In genomic region chr6:128836955-128837334, GRCm38 (mm10) we compare ENCODE assay signal across 10 mouse cellular contexts. TPM values are rescaled to one million over a fixed set of nuclear protein-coding genes. Genes with fewer than 3 reads are reported as not detected.
A peak's percentile ranks its signal among the peaks of the same experiment; 100 is the strongest.
DNase-seq lines count a peak whose midpoint lies in the region; ATAC-seq and TF ChIP-seq lines count a peak whose summit lies in the region.
"Had no signal": no experiment of that assay in that cellular context is flagged by ENCODE, and none has a peak within 500 bp of the region (broad histone marks: within the 10 kb centered on the region; RNA-seq: fewer than 3 reads in every experiment).

No protein-coding gene starts in this region.

- no peaks in the 10 kb centered on the region for H3K27me3 ChIP-seq in kidney, postnatal 0 days (ENCODE audit: insufficient read depth, low read length)
- no peaks in the 10 kb centered on the region for H3K27me3 ChIP-seq in embryonic facial prominence, embryonic 14.5 days (replicated peaks; ENCODE audit: control insufficient read depth, insufficient read depth, low read length)
- no peaks in the 10 kb centered on the region for H3K27me3 ChIP-seq in hindbrain, embryonic 13.5 days
- no peaks in the 10 kb centered on the region for H3K27me3 ChIP-seq in midbrain, embryonic 14.5 days (ENCODE audit: control insufficient read depth, insufficient read depth, low read length)

- DNase-seq in kidney, postnatal 0 days (ENCODE audit: low spot score), result no peak
- DNase-seq in kidney, postnatal 10 days, result no peak
- DNase-seq in embryonic facial prominence, embryonic 14.5 days (ENCODE audit: low spot score), result no peak
- no peak for DNase-seq in midbrain, embryonic 14.5 days
- DNase-seq in right cerebral cortex, adult 2 months (ENCODE audit: low spot score in 2 of 2), result no peak
- no peak for DNase-seq in kidney, postnatal 25 days

- H3K4me2 ChIP-seq in kidney, postnatal 0 days (ENCODE audit: low read length), result peak overlapping the region; percentile 62; the same call in 1 of the 2 replicates
- peak overlapping the region; percentile 62 for H3K4me2 ChIP-seq in embryonic facial prominence, embryonic 14.5 days (ENCODE audit: low read depth, low read length)
- H3K4me2 ChIP-seq in hindbrain, embryonic 13.5 days, result peak overlapping the region; percentile 68
- peak overlapping the region; percentile 67 for H3K4me2 ChIP-seq in midbrain, embryonic 14.5 days (ENCODE audit: low read length)

- no peak overlapping the region for H3K4me3 ChIP-seq in kidney, postnatal 0 days (replicated peaks; ENCODE audit: low read depth, low read length)
- H3K4me3 ChIP-seq in embryonic facial prominence, embryonic 14.5 days (ENCODE audit: low read depth, low read length), result peak overlapping the region; percentile 86
- H3K4me3 ChIP-seq in hindbrain, embryonic 13.5 days, result peak overlapping the region; percentile 67
- H3K4me3 ChIP-seq in midbrain, embryonic 14.5 days (replicated peaks; ENCODE audit: low read depth, low read length), result peak overlapping the region; percentile 80

- no peaks in the 10 kb centered on the region for H3K36me3 ChIP-seq in kidney, postnatal 0 days (ENCODE audit: insufficient read depth, low read length)
- H3K36me3 ChIP-seq in embryonic facial prominence, embryonic 14.5 days (ENCODE audit: control insufficient read depth, insufficient read depth, low read length), result no peaks in the 10 kb centered on the region
- H3K36me3 ChIP-seq in hindbrain, embryonic 13.5 days, result no peaks in the 10 kb centered on the region
- no peaks in the 10 kb centered on the region for H3K36me3 ChIP-seq in midbrain, embryonic 14.5 days (ENCODE audit: control insufficient read depth, insufficient read depth, low read length)

- no peaks in the 10 kb centered on the region for H3K4me1 ChIP-seq in kidney, postnatal 0 days (replicated peaks; ENCODE audit: insufficient read depth, low read length)
- peaks cover 7% of the 10 kb centered on the region; the same call in 1 of the 2 replicates for H3K4me1 ChIP-seq in embryonic facial prominence, embryonic 14.5 days (ENCODE audit: control insufficient read depth, insufficient read depth, low read length)
- H3K4me1 ChIP-seq in hindbrain, embryonic 13.5 days (replicated peaks), result peaks cover 23% of the 10 kb centered on the region
- H3K4me1 ChIP-seq in midbrain, embryonic 14.5 days (ENCODE audit: control insufficient read depth, insufficient read depth, low read length), result peaks cover 4% of the 10 kb centered on the region; the same call in 1 of the 2 replicates

- WGBS in kidney, postnatal 0 days, result 89% methylated on average over 6 of the region's 6 CpGs
- 82% methylated on average over 6 of the region's 6 CpGs for WGBS in embryonic facial prominence, embryonic 14.5 days
- WGBS in hindbrain, embryonic 13.5 days, result 90% methylated on average over 6 of the region's 6 CpGs
- 89% methylated on average over 6 of the region's 6 CpGs for WGBS in midbrain, embryonic 14.5 days

- TF ChIP-seq CTCF in kidney, postnatal 0 days (IDR thresholded peaks at IDR 0.05; ENCODE audit: low read depth), result no peak

- peak overlapping the region; percentile 97; the same call in 1 of the 2 replicates for H3K27ac ChIP-seq in kidney, postnatal 0 days
- H3K27ac ChIP-seq in embryonic facial prominence, embryonic 14.5 days (replicated peaks; ENCODE audit: low read depth, low read length), result peak overlapping the region; percentile 98; the same call in 1 of the 2 replicates
- H3K27ac ChIP-seq in hindbrain, embryonic 13.5 days, result peak overlapping the region; percentile 88
- peak overlapping the region; percentile 75 for H3K27ac ChIP-seq in midbrain, embryonic 14.5 days (replicated peaks; ENCODE audit: low read depth, low read length)

- no peak for ATAC-seq in kidney, postnatal 0 days (replicated peaks; ENCODE audit: low FRiP score, low read depth)
- ATAC-seq in embryonic facial prominence, embryonic 14.5 days (ENCODE audit: low read depth), result no peak
- ATAC-seq in hindbrain, embryonic 13.5 days (ENCODE audit: low FRiP score), result no peak
- no peak for ATAC-seq in midbrain, embryonic 14.5 days (ENCODE audit: low FRiP score, low TSS enrichment)
- no peak for ATAC-seq in megakaryocyte progenitor cell, adult 5-6 weeks (replicated peaks; ENCODE audit: poor library complexity)

- H3K9ac ChIP-seq in kidney, postnatal 0 days (ENCODE audit: low read depth, low read length), result no peak overlapping the region; the same call in 1 of the 2 replicates
- H3K9ac ChIP-seq in embryonic facial prominence, embryonic 14.5 days (ENCODE audit: low read depth, low read length), result peak overlapping the region; percentile 94; the same call in 1 of the 2 replicates
- peak overlapping the region; percentile 70; the same call in 1 of the 2 replicates for H3K9ac ChIP-seq in hindbrain, embryonic 13.5 days
- H3K9ac ChIP-seq in midbrain, embryonic 14.5 days (replicated peaks; ENCODE audit: low read length), result no peak overlapping the region

- no peaks in the 10 kb centered on the region for H3K9me3 ChIP-seq in kidney, postnatal 0 days (replicated peaks; ENCODE audit: low read length)
- H3K9me3 ChIP-seq in embryonic facial prominence, embryonic 14.5 days (ENCODE audit: control insufficient read depth, low read length), result no peaks in the 10 kb centered on the region
- no peaks in the 10 kb centered on the region for H3K9me3 ChIP-seq in hindbrain, embryonic 13.5 days
- no peaks in the 10 kb centered on the region for H3K9me3 ChIP-seq in midbrain, embryonic 14.5 days (ENCODE audit: control insufficient read depth, low read length)

RNA-seq across cellular contexts. Expression of gene Klrb1b, which starts 10.8 kb away (rescaled TPM):
- not detected in 2 replicates for polyA plus RNA-seq in kidney, postnatal 0 days (2015; fragmentation: Nextera tagmentation; extraction: Ambion mirVana)
- polyA plus RNA-seq in embryonic facial prominence, embryonic 14.5 days (2014; fragmentation: Nextera tagmentation; extraction: Ambion mirVana), result 0.39 TPM in 1 of 2 replicates, not detected in the other
- 0.08 TPM in 1 of 2 replicates, not detected in the other for polyA plus RNA-seq in hindbrain, embryonic 13.5 days (2015; fragmentation: Nextera tagmentation; extraction: Ambion mirVana)
- 0.09 and 0.14 TPM in 2 replicates for polyA plus RNA-seq in midbrain, embryonic 14.5 days (2014; fragmentation: Nextera tagmentation; extraction: Ambion mirVana)
- total RNA-seq in megakaryocyte progenitor cell, adult 5-6 weeks (2015), result 0.32 and 1.4 TPM in 2 replicates
- not detected in 2 replicates for total RNA-seq in megakaryocyte progenitor cell, adult 5-6 weeks (2017)
- total RNA-seq: granulocyte monocyte progenitor cell, adult 5-6 weeks had no signal
- polyA plus RNA-seq: cerebellum, adult 2 months had no signal

RNA-seq across cellular contexts. Expression of gene Gm44511, which starts 10.8 kb away (rescaled TPM):
- polyA plus RNA-seq in kidney, postnatal 0 days (2015; fragmentation: Nextera tagmentation; extraction: Ambion mirVana), result not detected in 2 replicates
- polyA plus RNA-seq in embryonic facial prominence, embryonic 14.5 days (2014; fragmentation: Nextera tagmentation; extraction: Ambion mirVana), result 0.42 TPM in 1 of 2 replicates, not detected in the other
- polyA plus RNA-seq in hindbrain, embryonic 13.5 days (2015; fragmentation: Nextera tagmentation; extraction: Ambion mirVana), result not detected in 2 replicates
- not detected in 2 replicates for polyA plus RNA-seq in midbrain, embryonic 14.5 days (2014; fragmentation: Nextera tagmentation; extraction: Ambion mirVana)
- total RNA-seq in megakaryocyte progenitor cell, adult 5-6 weeks (2015), result not detected in 2 replicates
- not detected in 2 replicates for total RNA-seq in megakaryocyte progenitor cell, adult 5-6 weeks (2017)
- total RNA-seq: granulocyte monocyte progenitor cell, adult 5-6 weeks had no signal
- polyA plus RNA-seq: cerebellum, adult 2 months had no signal

RNA-seq across cellular contexts. Expression of gene Klrb1c, which starts 47.9 kb away (rescaled TPM):
- 0.16 and 0.17 TPM in 2 replicates for polyA plus RNA-seq in kidney, postnatal 0 days (2015; fragmentation: Nextera tagmentation; extraction: Ambion mirVana)
- 0.14 TPM in 1 of 2 replicates, not detected in the other for polyA plus RNA-seq in embryonic facial prominence, embryonic 14.5 days (2014; fragmentation: Nextera tagmentation; extraction: Ambion mirVana)
- not detected in 2 replicates for polyA plus RNA-seq in hindbrain, embryonic 13.5 days (2015; fragmentation: Nextera tagmentation; extraction: Ambion mirVana)
- polyA plus RNA-seq in midbrain, embryonic 14.5 days (2014; fragmentation: Nextera tagmentation; extraction: Ambion mirVana), result not detected in 2 replicates
- total RNA-seq in megakaryocyte progenitor cell, adult 5-6 weeks (2015), result 0.07 and 0.96 TPM in 2 replicates
- 0.37 and 0.51 TPM in 2 replicates for total RNA-seq in megakaryocyte progenitor cell, adult 5-6 weeks (2017)
- polyA plus RNA-seq: cerebellum, adult 2 months had no signal

RNA-seq across cellular contexts. Expression of gene Clec2i, which starts 50.4 kb away (rescaled TPM):
- 0.12 TPM in 1 of 2 replicates, not detected in the other for polyA plus RNA-seq in kidney, postnatal 0 days (2015; fragmentation: Nextera tagmentation; extraction: Ambion mirVana)
- not detected in 2 replicates for polyA plus RNA-seq in embryonic facial prominence, embryonic 14.5 days (2014; fragmentation: Nextera tagmentation; extraction: Ambion mirVana)
- polyA plus RNA-seq in hindbrain, embryonic 13.5 days (2015; fragmentation: Nextera tagmentation; extraction: Ambion mirVana), result not detected in 2 replicates
- polyA plus RNA-seq in midbrain, embryonic 14.5 days (2014; fragmentation: Nextera tagmentation; extraction: Ambion mirVana), result not detected in 2 replicates
- total RNA-seq in megakaryocyte progenitor cell, adult 5-6 weeks (2015), result 3.1 and 6.7 TPM in 2 replicates
- 4.8 and 9.2 TPM in 2 replicates for total RNA-seq in megakaryocyte progenitor cell, adult 5-6 weeks (2017)
- polyA plus RNA-seq: cerebellum, adult 2 months had no signal

RNA-seq across cellular contexts. Expression of gene BC035044, which starts 54.0 kb away (rescaled TPM):
- 0.51 and 0.65 TPM in 2 replicates for polyA plus RNA-seq in kidney, postnatal 0 days (2015; fragmentation: Nextera tagmentation; extraction: Ambion mirVana)
- polyA plus RNA-seq in embryonic facial prominence, embryonic 14.5 days (2014; fragmentation: Nextera tagmentation; extraction: Ambion mirVana), result 0.56 and 1.1 TPM in 2 replicates
- 0.34 and 0.57 TPM in 2 replicates for polyA plus RNA-seq in hindbrain, embryonic 13.5 days (2015; fragmentation: Nextera tagmentation; extraction: Ambion mirVana)
- 0.19 and 0.36 TPM in 2 replicates for polyA plus RNA-seq in midbrain, embryonic 14.5 days (2014; fragmentation: Nextera tagmentation; extraction: Ambion mirVana)
- total RNA-seq in megakaryocyte progenitor cell, adult 5-6 weeks (2015), result 237 and 280 TPM in 2 replicates
- 243 and 287 TPM in 2 replicates for total RNA-seq in megakaryocyte progenitor cell, adult 5-6 weeks (2017)

Comparison
In these comparisons a context has a peak if more than half of its experiments do, and no peak if none do; other contexts are left out.
1. H3K9ac ChIP-seq: peak in embryonic facial prominence, embryonic 14.5 days (single experiment) and hindbrain, embryonic 13.5 days (single experiment); none in kidney, postnatal 0 days (single experiment) and midbrain, embryonic 14.5 days (single experiment).
2. Peak in every context shown above with its lines, with median percentiles within 50 percentile points of each other: H3K27ac ChIP-seq and H3K4me2 ChIP-seq.